In the genomic region with DNA sequence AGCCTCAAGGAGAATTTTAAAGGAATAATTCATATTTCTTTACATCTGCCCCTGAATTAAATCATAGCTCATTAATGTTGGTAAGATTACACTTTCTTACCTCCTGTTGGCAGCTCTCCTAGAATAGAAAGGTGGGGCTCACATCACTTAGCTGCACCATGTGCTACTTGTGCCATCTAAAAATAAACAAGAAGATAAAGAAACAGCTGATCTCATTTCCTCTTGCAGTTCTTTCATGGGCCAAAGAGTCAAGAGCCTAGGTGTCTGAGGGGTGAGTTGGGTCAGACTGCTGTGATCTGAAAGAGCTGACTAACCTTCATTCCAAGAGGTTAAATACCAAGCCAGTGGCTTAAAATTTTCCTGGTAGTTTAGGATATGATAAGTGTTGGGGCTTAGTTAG, we compare ENCODE assay signal across 18 mouse cellular contexts. TPM values are rescaled to one million over a fixed set of nuclear protein-coding genes. Genes with fewer than 3 reads are reported as not detected.
DNase-seq lines count a peak whose midpoint lies in the region; ATAC-seq lines count a peak whose summit lies in the region.
"Had no signal": no experiment of that assay in that cellular context is flagged by ENCODE, and none has a peak within 500 bp of the region (broad histone marks: within the 10 kb centered on the region; RNA-seq: fewer than 3 reads in every experiment).

No protein-coding gene starts in this region.

- H3K9ac ChIP-seq in heart, embryonic 14.5 days (ENCODE audit: low read length), result no peak overlapping the region
- no peak overlapping the region for H3K9ac ChIP-seq in forebrain, embryonic 14.5 days (ENCODE audit: low read length)
- H3K9ac ChIP-seq: embryonic facial prominence, embryonic 12.5 days; forebrain, embryonic 12.5 days; liver, embryonic 12.5 days had no signal

- H3K4me3 ChIP-seq in heart, embryonic 14.5 days (ENCODE audit: control insufficient read depth in 1 of 2, insufficient read depth in 1 of 2, low read depth in 1 of 2, low read length in 2 of 2), result no peak overlapping the region
- no peak overlapping the region for H3K4me3 ChIP-seq in forebrain, embryonic 14.5 days (ENCODE audit: low read depth, low read length)
- H3K4me3 ChIP-seq: embryonic facial prominence, embryonic 12.5 days; forebrain, embryonic 12.5 days; hindbrain, embryonic 10.5 days; liver, embryonic 12.5 days had no signal

- H3K27ac ChIP-seq in heart, embryonic 14.5 days (replicated peaks in 1 of 2; ENCODE audit: control insufficient read depth in 1 of 2, insufficient read depth in 1 of 2, low read depth in 2 of 2, low read length in 2 of 2), result peak overlapping the region; percentile 78 to 85
- H3K27ac ChIP-seq in forebrain, embryonic 14.5 days (ENCODE audit: low read depth, low read length), result no peak overlapping the region
- H3K27ac ChIP-seq: embryonic facial prominence, embryonic 12.5 days; forebrain, embryonic 12.5 days; hindbrain, embryonic 10.5 days; liver, embryonic 12.5 days had no signal

- H3K4me2 ChIP-seq in heart, embryonic 14.5 days (ENCODE audit: low read length), result peak overlapping the region; percentile 21; the same call in 1 of the 2 replicates
- H3K4me2 ChIP-seq in forebrain, embryonic 14.5 days (ENCODE audit: low read length), result no peak overlapping the region
- H3K4me2 ChIP-seq: embryonic facial prominence, embryonic 12.5 days; forebrain, embryonic 12.5 days; liver, embryonic 12.5 days had no signal

- H3K9me3 ChIP-seq in heart, embryonic 14.5 days (ENCODE audit: control insufficient read depth, low read length), result no peaks in the 10 kb centered on the region
- H3K9me3 ChIP-seq in forebrain, embryonic 14.5 days (replicated peaks; ENCODE audit: control insufficient read depth, low read length), result no peaks in the 10 kb centered on the region
- H3K9me3 ChIP-seq: embryonic facial prominence, embryonic 12.5 days; forebrain, embryonic 12.5 days; hindbrain, embryonic 10.5 days; liver, embryonic 12.5 days had no signal

- H3K4me1 ChIP-seq in heart, embryonic 14.5 days (ENCODE audit: control insufficient read depth in 2 of 2, insufficient read depth in 2 of 2, low read length in 2 of 2), result peaks cover 4 to 17% of the 10 kb centered on the region in 2 experiments; a peak in 3 of 4 replicates
- H3K4me1 ChIP-seq in forebrain, embryonic 14.5 days (ENCODE audit: control insufficient read depth, insufficient read depth, low read length), result no peaks in the 10 kb centered on the region
- H3K4me1 ChIP-seq: embryonic facial prominence, embryonic 12.5 days; forebrain, embryonic 12.5 days; hindbrain, embryonic 10.5 days; liver, embryonic 12.5 days had no signal

- no peak for DNase-seq in forebrain, embryonic 14.5 days (ENCODE audit: low spot score)
- DNase-seq in adipocyte (ENCODE audit: low spot score), result no peak
- no peak for DNase-seq in adrenal gland, adult 2 months
- DNase-seq: adrenal gland, postnatal 25 days; cerebellum, postnatal 10 days; kidney, postnatal 10 days; left cerebral cortex, postnatal 4 days; right cerebral cortex, postnatal 25 days; thymus, adult 2 months had no signal

- peak; percentile 74 for ATAC-seq in CD4-positive, CD25-positive, alpha-beta regulatory T cell, adult 4 months
- ATAC-seq in common myeloid progenitor, adult 5-6 weeks (replicated peaks; ENCODE audit: low read depth, poor library complexity, severe bottlenecking), result 0 out of 2 replicates have a peak, but pooled peaks have one; percentile 26
- ATAC-seq in heart, embryonic 14.5 days (ENCODE audit: insufficient number of reproducible peaks, insufficient read depth, low FRiP score, low read depth), result peak; percentile 64
- peak; percentile 41; the same call in 1 of the 2 replicates for ATAC-seq in megakaryocyte progenitor cell, adult 5-6 weeks (replicated peaks; ENCODE audit: poor library complexity)
- ATAC-seq in forebrain, embryonic 14.5 days, result no peak
- ATAC-seq: intestine, postnatal 0 days; liver, embryonic 12.5 days had no signal

- no peaks in the 10 kb centered on the region for H3K27me3 ChIP-seq in heart, embryonic 14.5 days (ENCODE audit: control insufficient read depth, insufficient read depth, low read length)
- H3K27me3 ChIP-seq in forebrain, embryonic 14.5 days (replicated peaks; ENCODE audit: control insufficient read depth, insufficient read depth, low read length), result no peaks in the 10 kb centered on the region
- H3K27me3 ChIP-seq: embryonic facial prominence, embryonic 12.5 days; forebrain, embryonic 12.5 days; liver, embryonic 12.5 days had no signal

- no peaks in the 10 kb centered on the region for H3K36me3 ChIP-seq in heart, embryonic 14.5 days (ENCODE audit: control insufficient read depth, insufficient read depth, low read length)
- no peaks in the 10 kb centered on the region for H3K36me3 ChIP-seq in forebrain, embryonic 14.5 days (ENCODE audit: control insufficient read depth, insufficient read depth, low read length)
- H3K36me3 ChIP-seq: embryonic facial prominence, embryonic 12.5 days; forebrain, embryonic 12.5 days; hindbrain, embryonic 10.5 days; liver, embryonic 12.5 days had no signal

RNA-seq across cellular contexts. Expression of a gene that starts 59.6 kb away (rescaled TPM):
- 1 to 10 TPM in 1 of 2 experiments, under 1 TPM in 1; 0.58 to 1.3 TPM for polyA plus RNA-seq in CD4-positive, CD25-positive, alpha-beta regulatory T cell, adult 4 months (2017; shearing (Covaris generic))
- total RNA-seq in common myeloid progenitor, adult 5-6 weeks (2017), result not detected in 2 replicates
- polyA plus RNA-seq in heart, embryonic 14.5 days (2014; fragmentation: Nextera tagmentation; extraction: Ambion mirVana), result 3.7 and 4.1 TPM in 2 replicates
- total RNA-seq in megakaryocyte progenitor cell, adult 5-6 weeks (2015), result 0.10 TPM in 1 of 2 replicates, not detected in the other
- total RNA-seq in megakaryocyte progenitor cell, adult 5-6 weeks (2017), result under 0.01 TPM in 1 of 2 replicates, not detected in the other
- polyA plus RNA-seq in forebrain, embryonic 14.5 days (2014; fragmentation: Nextera tagmentation; extraction: Ambion mirVana), result 4.5 and 6.7 TPM in 2 replicates
- total RNA-seq in adrenal gland, adult 2 months (2021), result 1 to 10 TPM; 1.4 to 2.5 TPM
- polyA plus RNA-seq in adrenal gland, adult 2 months (2012; rRNA removed), result 0.23 and 0.44 TPM in 2 replicates
